Mouse (Mus musculus) lung, postnatal 14 days (tissue): ENCODE measurements at regions not wholly inside any gene's neighbourhood (a gene's known extent, or its start where the extent isn't known, plus 50 kb on each side); places are given as distances from the start of the nearest gene placed in this dataset.

Experiments used
- DNase-seq: peaks from one replicate; pipeline ENCODE4 v3.0.0; 2021

DNA sequence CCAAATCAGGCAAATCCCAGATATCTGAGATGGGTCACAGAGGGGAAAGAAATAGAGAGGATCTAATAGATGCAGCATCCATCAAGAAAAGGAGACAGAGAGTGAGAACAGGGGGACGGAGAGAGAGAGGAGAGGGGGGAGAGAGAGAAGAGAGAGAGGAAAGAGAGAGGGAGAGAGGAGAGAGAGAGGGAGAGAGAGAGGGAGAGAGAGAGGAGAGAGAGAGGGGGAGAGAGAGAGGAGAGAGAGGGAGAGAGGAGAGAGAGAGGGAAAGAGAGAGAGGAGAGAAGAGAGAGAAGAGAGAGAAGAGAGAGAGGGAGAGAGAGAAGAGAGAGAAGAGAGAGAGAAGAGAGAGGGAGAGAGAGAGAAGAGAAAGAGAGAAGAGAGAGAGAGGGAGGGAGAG, 462.7 kb downstream of the Rnf144b start:
- DNase-seq = no peak

DNA sequence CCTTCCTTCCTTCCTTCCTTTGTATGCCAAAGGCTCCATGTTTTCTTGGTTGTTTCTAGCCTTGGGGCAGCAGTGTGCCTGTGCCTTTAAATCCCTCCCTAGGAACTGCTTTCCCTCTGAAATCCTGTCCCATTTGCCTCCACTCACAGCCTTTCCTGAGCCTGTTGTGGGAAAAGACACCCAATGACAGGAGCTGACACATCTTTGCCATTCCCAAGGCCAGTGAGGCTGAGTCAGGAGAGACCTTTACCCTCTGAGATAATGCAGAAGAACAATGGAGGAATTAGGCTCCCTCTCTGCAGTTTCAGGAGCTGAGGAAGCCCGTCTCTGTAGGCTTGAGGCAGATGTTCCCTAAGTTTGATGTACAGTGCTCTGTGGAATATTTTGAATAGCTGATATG, 480.2 kb downstream of the Rnf144b start:
- no peak for DNase-seq

DNA sequence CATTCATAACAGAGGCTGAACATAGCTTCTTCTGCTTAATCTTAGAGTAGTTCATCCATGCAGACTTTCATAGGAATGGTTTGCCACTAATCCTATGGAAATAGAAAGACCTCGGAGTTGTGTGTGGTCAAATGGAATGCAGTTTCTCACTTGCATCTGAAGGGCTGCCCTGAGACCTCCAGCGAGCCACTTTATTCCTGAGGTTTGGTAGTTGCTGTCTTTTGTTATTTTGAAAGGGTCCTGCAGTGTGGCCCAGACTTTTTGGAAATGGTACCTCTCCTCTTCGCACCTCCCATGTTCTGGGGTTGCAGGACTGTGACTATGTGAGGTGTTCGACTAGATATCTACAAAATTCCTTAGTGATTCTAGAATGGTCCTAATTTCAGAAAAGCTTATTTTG, 489.0 kb downstream of the Rnf144b start:
- DNase-seq = no peak

DNA sequence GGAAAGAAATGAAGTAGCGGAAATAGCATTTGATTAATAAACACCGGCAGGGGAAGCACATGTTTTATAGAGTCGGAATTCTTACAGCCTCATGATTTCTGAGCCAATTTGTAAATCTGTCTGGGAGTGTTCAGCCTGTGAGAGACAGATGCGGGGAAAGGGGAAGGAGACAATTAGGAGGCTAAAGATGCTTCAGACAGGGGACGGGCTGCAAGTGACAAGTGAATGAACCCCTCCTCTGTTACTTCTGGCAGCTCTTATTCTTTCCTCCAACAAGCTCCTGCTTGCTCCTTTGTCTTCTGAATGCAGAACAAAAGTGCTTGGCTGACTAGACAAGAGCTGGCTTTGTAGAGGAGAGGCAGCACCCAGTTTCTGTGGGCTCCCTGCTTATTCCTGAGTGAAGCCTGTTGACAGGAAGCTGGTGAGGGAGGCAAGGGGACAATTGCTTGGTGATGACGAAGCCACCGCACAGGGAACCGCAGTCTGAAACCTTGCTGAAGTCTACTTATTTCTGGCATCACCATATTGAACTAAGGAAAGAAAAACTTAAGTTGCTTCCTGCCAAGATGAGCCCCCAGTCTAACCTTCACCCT, 514.2 kb downstream of the Rnf144b start:
- no peak for DNase-seq

GRCm38 (mm10) chr13:47642341-47642740, 519.9 kb downstream of the Rnf144b start:
- no peak for DNase-seq

GRCm38 (mm10) chr13:47645081-47645480, 522.6 kb downstream of the Rnf144b start:
- DNase-seq = no peak

DNA sequence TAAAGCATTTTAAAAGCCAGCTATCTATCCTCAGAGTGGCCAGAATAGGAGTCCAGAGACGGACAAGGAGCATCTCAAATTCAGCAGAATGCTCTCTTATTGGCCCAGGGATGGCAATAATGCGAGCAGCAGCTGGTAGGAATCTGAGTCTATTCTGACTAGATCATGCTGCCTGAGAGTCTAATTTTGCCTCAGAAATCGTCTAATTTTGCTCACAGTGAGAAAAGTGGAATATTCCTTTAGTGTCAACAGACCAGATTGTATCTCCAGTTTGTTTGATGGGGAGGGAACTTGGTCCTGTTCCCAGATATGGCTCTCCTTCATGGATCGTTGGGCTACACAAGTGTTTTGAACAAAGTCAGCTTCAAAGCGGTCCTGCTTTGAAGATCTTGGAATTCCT, 525.2 kb downstream of the Rnf144b start:
- DNase-seq = no peak

DNA sequence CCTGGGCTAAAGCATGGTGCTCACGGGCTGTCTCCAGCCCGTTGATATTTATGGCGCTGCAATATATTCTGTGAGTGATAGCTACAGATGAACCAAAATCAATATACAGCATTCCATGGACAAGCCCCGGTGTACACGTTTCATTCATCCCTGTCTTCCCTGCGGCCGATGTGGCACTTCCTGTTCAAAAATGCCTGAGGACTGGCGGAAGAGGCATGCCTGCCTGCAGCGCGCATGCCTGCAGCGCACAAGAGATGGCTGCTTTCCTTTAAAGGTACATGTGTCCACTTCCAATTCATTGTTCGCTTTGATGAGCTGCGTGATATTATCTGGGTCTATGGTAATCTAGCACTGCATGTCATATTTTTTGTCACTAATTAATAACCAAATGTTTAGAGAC, 527.6 kb downstream of the Rnf144b start:
- peak; percentile 8 for DNase-seq

DNA sequence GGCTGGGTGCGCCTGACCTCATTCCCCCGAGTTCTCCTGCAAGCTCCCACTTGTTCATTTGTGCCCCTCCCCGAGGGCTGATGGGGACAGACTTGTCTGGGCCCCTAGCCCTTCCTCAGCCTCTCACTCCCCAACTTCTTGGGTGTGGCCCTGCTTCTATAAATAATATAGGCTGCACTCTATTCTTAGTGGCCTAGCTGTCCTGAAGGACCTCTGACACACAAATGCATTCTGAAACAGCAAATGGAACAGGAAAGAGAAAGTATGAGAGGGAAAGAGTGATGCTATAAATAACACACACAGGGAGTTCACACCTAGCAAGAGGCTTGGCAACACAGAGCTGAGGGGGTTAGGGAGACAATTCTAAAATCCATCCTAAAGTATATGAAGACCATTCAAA, 544.0 kb downstream of the Rnf144b start:
- DNase-seq = no peak

DNA sequence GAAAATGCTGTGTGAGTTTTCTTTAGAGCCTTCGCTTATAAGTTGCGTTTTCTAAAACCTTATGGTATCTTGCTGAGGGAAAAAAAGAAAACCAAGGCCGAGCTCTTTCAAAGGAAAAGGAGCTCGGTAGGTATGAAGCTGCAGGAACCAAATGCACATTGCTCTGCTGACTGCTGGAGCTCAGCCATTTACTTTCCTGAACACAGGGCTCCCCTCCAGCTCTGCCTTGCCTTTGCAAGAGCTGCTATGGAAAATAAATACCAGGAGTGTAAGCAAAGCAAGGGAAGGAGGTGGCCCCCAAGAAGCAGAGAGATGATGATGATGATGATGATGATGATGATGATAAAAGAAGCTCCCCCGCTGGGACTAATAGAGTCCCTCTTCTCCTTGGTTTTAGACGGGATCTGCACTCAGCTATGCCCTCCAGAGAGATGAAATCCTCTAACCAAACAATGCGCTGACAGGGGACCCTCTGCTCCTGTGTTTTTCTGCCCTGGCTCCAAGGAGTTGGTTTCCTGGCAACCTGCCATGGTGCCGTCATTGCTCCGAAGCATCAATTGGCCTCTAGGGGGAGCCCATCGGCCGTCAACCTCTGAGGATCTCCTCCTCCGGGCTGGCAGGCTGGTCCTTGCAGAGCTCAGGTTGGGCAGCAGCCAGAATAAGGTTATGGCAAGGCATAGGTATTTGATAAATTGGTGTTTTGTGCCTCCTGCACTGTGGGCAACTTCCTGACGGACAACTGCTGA, 544.7 kb downstream of the Rnf144b start:
- DNase-seq = peak; percentile 95

GRCm38 (mm10) chr13:47688131-47688530, 565.7 kb downstream of the Rnf144b start:
- no peak for DNase-seq

DNA sequence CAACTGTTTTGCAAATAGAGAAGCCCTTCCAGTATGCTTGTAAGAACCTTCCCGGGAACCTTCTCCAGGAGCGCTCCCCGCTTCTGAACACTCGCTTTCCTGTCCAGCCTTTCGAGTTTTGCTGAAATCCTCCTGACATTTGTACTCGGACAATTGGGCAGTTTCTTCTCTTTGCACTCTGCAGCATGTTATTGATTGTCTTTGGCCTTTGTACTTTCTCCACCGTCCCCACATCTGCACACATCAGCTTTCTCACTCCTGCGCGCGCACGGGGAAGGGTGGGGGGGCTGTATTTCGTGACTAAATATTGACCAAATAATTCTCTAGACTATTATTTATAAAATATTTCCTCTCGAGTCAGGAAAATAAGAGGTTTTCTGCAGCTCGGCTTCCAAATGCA, 567.2 kb upstream of the Id4 start:
- DNase-seq = no peak

DNA sequence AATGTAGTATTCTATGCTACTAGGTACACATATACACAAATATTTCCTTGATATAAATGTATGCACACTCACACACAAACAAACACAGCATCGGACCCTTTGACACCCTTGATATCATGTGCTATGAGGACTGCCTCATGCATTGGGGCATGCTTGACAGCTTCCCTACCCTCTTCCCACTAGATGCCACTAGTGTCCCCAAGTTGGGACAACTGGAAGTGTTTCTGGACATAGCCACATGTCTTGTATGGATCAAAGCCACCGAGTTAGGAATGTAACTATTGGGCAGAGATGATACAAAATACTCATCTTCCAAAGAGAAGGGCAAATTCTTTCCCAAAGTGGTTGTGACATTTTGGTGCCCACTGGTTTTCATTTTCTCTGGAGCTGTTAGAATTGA, 565.2 kb upstream of the Id4 start:
- DNase-seq = peak; percentile 6

DNA sequence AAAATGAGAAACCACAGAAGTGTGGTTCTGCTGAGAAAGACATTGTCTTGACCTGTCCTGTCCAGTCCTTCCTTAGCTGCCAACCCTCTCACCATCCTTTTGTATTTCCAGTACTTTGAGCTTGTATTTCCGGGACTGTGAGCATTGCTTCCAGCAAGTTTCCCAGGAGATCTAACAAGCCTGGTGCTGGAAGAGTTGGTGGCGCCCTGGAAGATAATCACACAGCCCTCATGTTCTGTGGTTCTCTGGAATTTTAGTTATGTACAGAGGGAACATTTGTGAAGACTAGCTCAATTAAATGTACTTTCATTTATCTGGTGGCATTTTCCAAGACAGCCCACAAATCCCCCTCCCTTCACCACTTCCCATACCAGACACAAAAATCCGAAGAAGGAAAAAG, 560.5 kb upstream of the Id4 start:
- no peak for DNase-seq

- no peak for DNase-seq
Observed at GRCm38 (mm10) chr13:47707961-47708609, 552.9 kb upstream of the Id4 start.

- no peak for DNase-seq
Observed at GRCm38 (mm10) chr13:47709323-47709722, 551.7 kb upstream of the Id4 start.

DNA sequence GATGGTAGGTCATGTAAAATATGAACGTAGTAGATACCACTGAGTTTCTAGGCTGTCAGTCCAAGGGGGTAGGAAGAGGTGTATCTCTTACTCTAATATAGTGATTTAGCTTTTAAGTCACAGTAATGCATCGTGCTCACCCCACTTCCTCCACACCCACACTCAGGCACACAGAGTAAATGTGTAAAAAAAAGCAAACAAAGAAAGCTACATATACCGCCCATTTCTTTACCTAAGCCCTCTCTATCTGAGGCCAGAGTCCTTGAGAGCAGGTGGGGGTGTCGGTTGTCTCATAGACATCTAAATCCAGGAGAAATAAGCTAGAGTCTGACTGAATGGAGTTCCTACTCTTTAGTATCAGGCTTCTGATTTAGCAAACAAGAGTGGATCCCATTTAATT, 548.5 kb upstream of the Id4 start:
- DNase-seq = no peak

GRCm38 (mm10) chr13:47716265-47716664, 544.8 kb upstream of the Id4 start:
- DNase-seq = peak; percentile 67

- DNase-seq = no peak
Observed at GRCm38 (mm10) chr13:47720645-47721044, 540.4 kb upstream of the Id4 start.

DNA sequence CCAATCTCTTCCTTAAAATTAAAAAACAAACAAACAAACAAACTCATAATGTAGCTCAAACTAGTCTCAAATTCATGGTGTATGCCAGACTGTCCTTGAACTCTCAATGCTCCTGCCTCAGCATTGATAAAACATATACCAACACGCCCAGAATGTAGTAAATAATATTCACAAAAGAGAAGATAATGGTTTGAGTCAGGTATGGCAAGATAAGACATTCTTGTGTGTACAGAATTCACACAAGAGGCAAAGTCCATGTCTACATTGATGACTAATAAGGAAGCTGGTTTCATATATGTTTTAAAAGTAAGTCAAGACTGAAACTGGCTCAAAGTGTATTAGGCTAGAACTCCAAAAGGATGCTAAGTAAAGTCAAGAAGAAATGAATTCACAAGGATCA, 526.6 kb upstream of the Id4 start:
- no peak for DNase-seq

GRCm38 (mm10) chr13:47735426-47736063, 525.5 kb upstream of the Id4 start:
- no peak for DNase-seq

DNA sequence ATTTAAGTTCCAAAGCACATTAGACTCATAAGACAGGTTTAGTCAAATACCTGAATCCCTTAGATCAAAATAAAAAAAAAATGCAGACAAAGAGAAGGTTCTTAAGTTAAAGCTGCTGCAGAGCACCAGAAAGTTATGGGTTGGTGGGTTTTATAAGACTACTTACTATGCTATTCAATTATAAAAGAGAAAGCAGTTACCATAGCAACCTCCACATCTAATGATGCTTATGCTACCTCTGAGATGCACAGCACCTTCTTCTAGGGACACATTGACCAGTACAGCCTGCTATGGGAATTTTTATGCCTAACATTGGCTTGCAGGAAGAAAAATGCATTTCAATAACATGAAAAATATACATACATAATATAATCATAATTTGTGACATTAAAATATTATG, 512.1 kb upstream of the Id4 start:
- no peak for DNase-seq

DNA sequence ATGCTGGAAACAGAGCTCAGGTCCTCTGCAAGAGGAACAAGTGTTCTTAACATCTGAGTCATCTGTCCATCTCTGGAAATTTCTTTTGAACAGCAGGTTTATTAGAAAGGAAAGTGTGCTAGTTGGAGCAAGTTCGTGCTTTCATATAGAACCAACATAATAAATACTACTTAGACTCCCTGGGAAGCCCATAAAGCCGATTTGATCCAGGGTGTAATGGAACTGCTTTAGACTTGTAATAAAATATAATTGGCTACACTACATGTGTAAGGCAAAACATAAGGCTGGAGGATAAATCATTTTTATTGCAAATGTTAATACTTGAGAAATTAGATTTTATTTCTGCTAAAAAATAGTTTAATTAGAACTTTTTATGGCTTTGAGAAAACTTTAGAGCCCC, 510.0 kb upstream of the Id4 start:
- DNase-seq = no peak
